Mouse (Mus musculus): Measurements from ENCODE around the gene Lrrc3c.

Lrrc3c gene

DNA sequence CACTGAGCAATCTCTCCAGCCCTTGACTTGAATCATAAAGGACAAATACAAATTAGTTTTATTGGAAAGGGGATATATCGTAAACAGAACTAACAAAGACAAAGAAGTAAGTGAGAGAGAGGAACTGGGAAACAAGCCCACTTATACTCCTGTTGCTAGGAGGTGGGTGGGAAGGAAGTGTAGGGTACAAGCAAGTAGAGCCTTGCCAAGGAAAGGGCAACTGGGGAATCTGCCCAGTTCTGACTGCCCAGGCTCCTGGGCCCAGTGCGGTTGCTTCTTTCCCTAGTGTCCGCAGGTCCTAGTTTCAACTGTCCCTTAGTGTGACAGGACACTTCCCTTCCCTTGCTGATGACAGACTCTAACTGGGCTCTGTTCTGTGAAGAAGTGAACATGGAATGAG lies 30.6 kb downstream of the Lrrc3c start:
- no peak for DNase-seq (ENCODE audit: low spot score in 2 of 2)

DNA sequence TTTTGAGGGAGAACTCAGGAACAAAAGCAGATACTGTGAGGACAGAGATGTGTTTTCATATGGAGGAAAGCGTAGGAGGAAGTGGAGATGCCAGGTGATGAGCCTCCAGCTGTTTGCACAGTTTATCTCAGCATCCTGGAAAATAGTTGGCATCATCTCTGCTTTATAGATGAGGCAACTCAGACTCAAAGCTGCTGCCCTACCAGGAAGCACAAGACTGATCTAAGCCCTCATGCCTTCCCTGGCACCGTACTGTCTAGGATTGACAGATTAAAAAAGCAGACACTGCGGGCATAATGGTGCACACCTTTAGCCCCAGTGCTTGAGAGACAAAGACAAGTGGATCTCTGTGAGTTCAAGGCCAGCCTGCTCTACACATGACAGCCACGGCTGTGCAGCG lies 32.6 kb downstream of the Lrrc3c start:
- DNase-seq (ENCODE audit: low spot score in 2 of 2) = no peak

DNA sequence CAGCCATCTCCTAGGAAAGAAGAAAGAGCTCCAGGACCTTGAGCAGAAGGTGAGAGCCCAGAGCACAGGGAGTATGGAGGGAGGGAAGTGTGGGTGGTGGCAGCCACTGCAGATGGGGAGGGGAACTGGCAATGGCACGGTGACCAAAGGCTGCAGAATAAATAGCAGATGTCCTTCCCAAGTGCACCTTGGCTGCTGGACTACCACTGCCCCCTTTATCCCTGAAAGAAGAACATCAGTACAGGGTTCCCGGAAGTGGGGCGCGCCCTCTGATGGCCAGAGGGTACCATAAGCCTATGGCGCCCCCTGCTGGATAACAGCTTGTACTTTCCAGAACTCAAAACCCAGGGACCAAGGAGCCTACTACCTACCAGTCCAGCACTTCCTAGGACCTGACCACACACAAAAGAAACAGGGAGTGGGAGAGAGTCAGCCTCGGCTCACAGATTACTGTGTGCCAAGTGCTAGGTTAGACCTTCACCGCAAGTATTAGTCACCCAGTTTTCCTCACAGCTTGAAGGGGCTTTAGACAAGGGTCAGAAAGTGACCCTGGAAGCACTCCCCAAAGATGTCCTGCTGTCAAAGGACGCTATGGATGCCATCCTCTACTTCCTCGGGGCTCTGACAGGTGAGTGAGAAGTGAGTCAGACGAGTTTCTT lies 37.4 kb downstream of the Lrrc3c start:
- peak; percentile 13 to 23 for DNase-seq (ENCODE audit: low spot score in 2 of 2)

DNA sequence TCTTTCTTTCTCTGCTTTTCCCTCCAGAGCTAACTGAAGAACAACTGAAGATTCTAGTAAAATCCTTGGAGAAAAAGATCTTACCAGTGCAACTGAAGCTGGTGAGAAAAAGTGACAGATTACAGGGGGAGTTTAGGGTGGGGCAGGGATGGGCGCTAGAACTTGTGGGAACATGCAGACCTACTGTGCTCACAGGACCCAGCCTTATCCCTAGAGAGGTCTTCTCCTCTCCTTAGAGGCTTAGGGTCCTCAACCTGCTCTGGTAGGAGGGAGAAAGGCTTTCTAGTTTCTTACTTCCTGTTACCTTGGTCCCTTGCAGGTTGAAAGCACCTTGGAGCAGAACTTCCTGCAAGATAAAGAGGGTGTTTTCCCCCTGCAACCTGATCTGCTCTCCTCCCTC lies 39.4 kb downstream of the Lrrc3c start:
- no peak for DNase-seq (ENCODE audit: low spot score in 2 of 2)

DNA sequence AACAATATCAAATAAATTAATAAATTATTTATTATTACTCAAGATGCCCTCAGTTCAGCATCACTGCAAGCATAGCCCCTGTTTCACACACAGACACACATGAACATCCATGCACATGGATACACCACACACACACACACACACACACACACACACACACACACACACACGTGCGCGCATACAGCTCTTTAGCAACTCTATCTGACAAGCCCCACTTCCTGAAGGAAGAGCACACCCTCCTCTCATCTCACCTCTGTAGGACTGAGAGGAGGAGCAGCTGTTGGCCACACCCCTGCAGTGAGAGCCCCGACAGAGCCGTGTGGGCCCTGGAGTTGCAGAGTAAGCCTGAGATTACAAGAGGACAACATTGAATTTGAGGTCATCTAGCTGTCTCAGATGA lies 42.0 kb downstream of the Lrrc3c start:
- DNase-seq (ENCODE audit: low spot score in 2 of 2) = no peak

DNA sequence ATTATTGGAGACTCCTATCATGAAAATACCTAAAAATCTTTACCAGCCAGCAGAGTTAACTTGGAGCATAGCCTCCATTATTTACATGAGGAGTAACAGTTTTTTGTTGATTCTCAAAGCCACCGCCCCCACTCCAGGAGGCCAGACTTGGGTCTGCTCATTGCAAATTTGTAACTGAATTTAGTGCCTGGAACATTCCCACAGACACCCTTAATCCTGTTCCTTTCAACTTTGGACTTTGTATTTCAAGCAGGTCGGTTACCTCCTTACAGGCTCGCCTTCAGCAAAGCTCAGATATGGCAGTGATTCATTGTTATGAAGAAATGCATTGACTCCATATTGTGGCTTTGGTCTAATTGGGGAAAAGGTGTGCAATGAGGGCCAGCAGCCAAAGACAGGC lies 46.7 kb downstream of the Lrrc3c start:
- no peak for DNase-seq (ENCODE audit: low spot score in 2 of 2)

DNA sequence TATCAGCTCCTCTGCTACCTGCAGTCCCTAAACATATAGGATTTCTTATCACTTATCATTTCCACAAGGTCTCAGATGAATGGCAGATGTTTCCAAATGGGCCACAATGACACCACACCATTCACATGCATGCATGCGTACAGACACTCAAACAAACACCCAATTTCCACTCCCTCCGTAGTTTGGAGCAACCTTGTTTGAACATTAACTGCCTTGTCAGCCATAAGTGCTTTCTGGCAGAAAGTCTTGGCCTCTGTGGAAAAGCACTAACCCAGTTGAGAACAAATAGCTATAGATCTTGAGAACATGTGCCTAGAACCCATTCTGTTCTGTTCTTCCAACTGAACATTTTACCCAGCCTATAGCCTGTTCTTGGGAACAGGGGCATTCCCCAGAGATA lies 47.9 kb downstream of the Lrrc3c start:
- no peak for DNase-seq (ENCODE audit: low spot score in 2 of 2)

DNA sequence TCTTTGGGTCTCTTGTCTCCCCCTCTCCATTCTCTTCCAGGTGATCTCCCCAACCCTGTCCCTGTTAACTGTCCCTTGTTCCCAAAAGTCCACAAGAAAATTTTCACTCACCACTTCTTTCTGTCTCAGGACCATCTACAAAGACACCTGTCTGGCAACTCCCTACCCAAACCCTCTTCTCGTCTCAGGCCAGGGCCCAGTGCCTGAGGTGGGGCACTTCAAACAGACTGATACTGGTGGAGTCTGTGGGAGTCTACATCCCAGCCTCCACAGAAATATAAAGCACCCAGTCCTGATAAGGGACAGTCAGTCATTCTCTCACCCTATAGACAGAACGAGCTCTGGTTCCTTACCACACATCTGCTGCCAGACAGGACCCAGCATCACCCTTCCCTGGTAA lies 48.4 kb downstream of the Lrrc3c start, which contains the start of gene Gsdma2:
Gsdma2 (plus strand) TSS at position 301 of the 400 bp plus-strand sequence.
- no peak for DNase-seq (ENCODE audit: low spot score in 2 of 2)

Data from spleen, postnatal 36 days (tissue).